Mouse (Mus musculus): ENCODE measurements at regions not wholly inside any gene's neighbourhood (a gene's known extent, or its start where the extent isn't known, plus 50 kb on each side); places are given as distances from the start of the nearest gene placed in this dataset.

DNA sequence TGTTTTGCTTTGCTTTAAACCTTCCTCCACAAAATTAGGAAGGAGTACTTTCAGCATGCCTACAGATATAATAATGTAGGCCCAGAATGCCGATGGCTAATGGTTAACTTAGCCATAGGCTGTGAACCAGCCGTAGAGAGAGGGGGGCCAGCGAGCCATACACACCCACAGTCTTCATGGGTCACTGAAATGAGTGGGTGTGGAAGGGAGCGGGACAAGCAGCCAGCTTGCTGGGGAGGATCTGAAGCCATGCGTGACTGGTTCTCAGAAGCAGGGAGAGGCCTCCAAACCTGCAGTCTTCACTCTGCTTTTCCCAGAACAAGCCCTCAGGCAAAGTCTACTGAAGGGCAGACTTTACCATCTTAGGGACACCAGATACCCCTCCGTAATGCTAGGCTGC is 50.8 kb upstream of the Ptpn13 start:
- H3K4me3 ChIP-seq (replicated peaks; ENCODE audit: extremely low read depth, low read depth, low read length) = no peak overlapping the region
- TF ChIP-seq POLR2A (IDR thresholded peaks at IDR 0.05; ENCODE audit: borderline replicate concordance, extremely low read depth, low read depth, low read length) (no peak), CTCF (IDR thresholded peaks at IDR 0.05; ENCODE audit: insufficient read depth, low read length) (no peak)
- peaks cover 5% of the 10 kb centered on the region for H3K4me1 ChIP-seq (ENCODE audit: control insufficient read depth, insufficient read depth, low read length)
- WGBS = 86% methylated on average over 6 of the region's 6 CpGs
- DNase-seq = no peak

DNA sequence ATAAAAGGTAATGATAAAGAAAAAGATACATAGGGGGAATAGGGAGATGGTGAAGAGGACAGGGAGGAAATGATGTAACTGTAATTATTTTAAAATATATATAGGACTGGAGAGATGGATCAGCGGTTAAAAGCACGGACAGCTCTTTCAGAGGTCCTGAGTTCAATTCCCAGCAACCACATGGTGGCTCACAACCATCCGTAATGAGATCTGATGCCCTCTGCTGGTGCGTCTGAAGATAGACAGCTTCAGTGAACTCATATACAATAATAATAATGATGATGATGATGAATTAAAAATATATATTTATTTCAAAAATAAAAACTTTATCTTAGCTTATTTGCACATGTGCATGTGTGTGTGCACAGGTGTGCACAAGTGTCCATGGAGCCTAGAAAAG is 51.9 kb upstream of the Ptpn13 start:
- no peak for DNase-seq
- no peak overlapping the region for H3K4me3 ChIP-seq (replicated peaks; ENCODE audit: extremely low read depth, low read depth, low read length)
- TF ChIP-seq POLR2A (IDR thresholded peaks at IDR 0.05; ENCODE audit: borderline replicate concordance, extremely low read depth, low read depth, low read length) (no peak), CTCF (IDR thresholded peaks at IDR 0.05; ENCODE audit: insufficient read depth, low read length) (no peak)
- WGBS = 92% methylated on average over 4 of the region's 4 CpGs
- H3K4me1 ChIP-seq (ENCODE audit: control insufficient read depth, insufficient read depth, low read length) = peaks cover 3% of the 10 kb centered on the region

DNA sequence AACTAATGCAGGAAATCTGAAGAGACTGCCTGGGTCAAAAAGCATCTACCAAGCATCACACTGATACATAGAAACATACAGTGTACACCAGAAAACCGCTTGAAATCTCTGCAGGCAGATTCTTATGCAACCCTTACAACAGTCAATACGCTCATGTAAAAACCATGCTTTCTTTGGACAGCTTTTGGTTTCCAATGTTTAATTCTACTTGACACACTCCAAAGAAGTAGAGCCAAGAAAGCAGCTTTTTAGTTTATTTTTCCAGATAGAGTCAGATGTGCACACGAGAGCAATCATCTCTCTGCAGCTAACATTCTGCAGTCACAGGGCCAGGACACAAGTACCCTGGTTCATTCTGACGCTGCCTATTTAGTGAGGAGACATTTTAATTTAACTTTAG is 54.5 kb upstream of the Ptpn13 start:
- DNase-seq = no peak
- WGBS = 44% methylated on average over 4 of the region's 4 CpGs
- H3K4me1 ChIP-seq (ENCODE audit: control insufficient read depth, insufficient read depth, low read length) = peaks cover 3% of the 10 kb centered on the region
- TF ChIP-seq POLR2A (IDR thresholded peaks at IDR 0.05; ENCODE audit: borderline replicate concordance, extremely low read depth, low read depth, low read length) (no peak), CTCF (IDR thresholded peaks at IDR 0.05; ENCODE audit: insufficient read depth, low read length) (no peak)
- H3K4me3 ChIP-seq (replicated peaks; ENCODE audit: extremely low read depth, low read depth, low read length) = no peak overlapping the region

DNA sequence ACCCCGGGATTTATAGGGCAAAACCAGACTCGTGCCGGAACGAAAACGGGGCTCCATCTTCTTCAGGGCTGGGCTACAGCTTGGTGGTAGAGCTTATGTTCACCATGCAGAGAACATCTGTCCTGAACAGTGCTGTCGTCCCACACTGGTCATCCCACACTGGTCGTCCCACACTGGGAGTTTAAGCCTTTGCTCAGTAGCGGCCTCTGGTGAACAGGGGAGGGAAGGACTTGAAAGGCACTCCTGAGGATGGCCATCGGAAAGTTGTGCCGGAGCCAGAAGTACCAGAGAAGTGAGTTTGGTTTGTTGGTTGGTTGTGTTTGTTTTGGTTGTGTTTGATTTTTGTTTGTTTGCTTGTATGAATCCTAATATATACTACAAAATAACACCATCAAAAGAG is 56.0 kb upstream of the Ptpn13 start:
- TF ChIP-seq POLR2A (IDR thresholded peaks at IDR 0.05; ENCODE audit: borderline replicate concordance, extremely low read depth, low read depth, low read length) = no peak
- TF ChIP-seq CTCF (IDR thresholded peaks at IDR 0.05; ENCODE audit: insufficient read depth, low read length) = peak; percentile 43; the same call in 1 of the 2 replicates
- peaks cover 3% of the 10 kb centered on the region for H3K4me1 ChIP-seq (ENCODE audit: control insufficient read depth, insufficient read depth, low read length)
- WGBS = 76% methylated on average over 10 of the region's 10 CpGs
- no peak overlapping the region for H3K4me3 ChIP-seq (replicated peaks; ENCODE audit: extremely low read depth, low read depth, low read length)
- no peak for DNase-seq

DNA sequence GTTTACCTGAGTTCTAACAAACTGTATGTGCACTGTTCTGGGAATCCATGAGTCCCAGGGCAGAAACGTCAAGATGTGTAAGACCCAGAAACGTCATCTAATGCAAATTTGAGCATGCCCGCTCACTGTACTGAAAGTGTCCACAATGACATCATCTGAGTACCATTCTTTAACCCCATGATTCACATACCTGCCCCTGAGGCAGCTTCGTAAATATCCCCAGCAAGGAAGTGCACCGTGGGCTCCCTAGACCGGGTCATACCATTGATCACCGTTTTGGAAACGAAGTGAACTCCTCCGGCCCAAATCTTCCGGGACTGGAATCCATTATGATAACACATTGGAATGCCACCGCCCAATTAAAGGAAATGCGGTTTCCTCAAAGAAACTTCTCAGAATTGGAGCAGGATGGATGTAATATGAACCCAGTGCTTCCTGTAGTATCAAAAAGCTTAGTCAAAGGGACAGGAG is 57.8 kb upstream of the Ptpn13 start:
- TF ChIP-seq POLR2A (IDR thresholded peaks at IDR 0.05; ENCODE audit: borderline replicate concordance, extremely low read depth, low read depth, low read length) (no peak), CTCF (IDR thresholded peaks at IDR 0.05; ENCODE audit: insufficient read depth, low read length) (no peak)
- peaks cover 3% of the 10 kb centered on the region for H3K4me1 ChIP-seq (ENCODE audit: control insufficient read depth, insufficient read depth, low read length)
- DNase-seq = no peak
- H3K4me3 ChIP-seq (replicated peaks; ENCODE audit: extremely low read depth, low read depth, low read length) = no peak overlapping the region
- 32% methylated on average over 12 of the region's 12 CpGs for WGBS

DNA sequence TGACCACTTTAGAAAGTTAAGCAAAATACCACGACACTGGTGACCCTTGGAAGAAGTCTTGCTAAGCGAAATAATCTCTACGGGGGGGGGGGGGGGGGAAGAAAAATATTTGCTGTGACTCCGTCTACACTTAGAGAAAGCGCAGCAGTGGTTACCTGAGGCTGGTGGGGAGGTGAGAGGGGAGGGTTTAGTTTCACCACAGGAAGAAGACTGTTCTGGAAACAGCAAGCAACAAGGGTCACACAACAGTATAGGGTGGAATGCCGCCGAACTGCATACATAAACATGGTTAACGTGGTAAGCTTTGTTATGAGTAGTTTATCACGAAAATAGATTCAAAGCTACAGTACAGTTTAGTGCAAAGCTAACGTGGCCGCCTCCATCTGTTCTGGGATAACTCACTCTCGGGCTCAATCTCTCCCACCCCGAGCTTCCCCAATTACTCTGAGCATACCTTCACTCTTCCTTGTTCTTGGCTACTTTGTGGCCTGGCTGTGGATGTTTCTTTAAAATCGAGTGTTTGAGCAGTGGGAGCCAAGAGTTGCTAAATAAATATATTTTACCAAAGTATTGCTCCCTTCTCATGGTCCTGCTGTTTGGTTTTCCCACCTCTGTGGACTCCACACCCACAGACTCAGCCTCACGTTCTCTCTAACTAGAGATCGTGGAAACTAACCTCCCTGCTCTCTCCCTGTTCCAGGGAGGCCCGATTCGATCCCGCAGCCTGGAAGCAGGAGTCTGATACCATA is 59.1 kb upstream of the Ptpn13 start:
- no peak for DNase-seq
- Histone ChIP-seq H3K4me3 (replicated peaks; ENCODE audit: extremely low read depth, low read depth, low read length) (peak overlapping the region; percentile 15), H3K4me1 (ENCODE audit: control insufficient read depth, insufficient read depth, low read length) (peaks cover 3% of the 10 kb centered on the region)
- WGBS = 64% methylated on average over 19 of the region's 19 CpGs
- no peak for TF ChIP-seq CTCF (IDR thresholded peaks at IDR 0.05; ENCODE audit: insufficient read depth, low read length)
- no peak for TF ChIP-seq POLR2A (IDR thresholded peaks at IDR 0.05; ENCODE audit: borderline replicate concordance, extremely low read depth, low read depth, low read length)

DNA sequence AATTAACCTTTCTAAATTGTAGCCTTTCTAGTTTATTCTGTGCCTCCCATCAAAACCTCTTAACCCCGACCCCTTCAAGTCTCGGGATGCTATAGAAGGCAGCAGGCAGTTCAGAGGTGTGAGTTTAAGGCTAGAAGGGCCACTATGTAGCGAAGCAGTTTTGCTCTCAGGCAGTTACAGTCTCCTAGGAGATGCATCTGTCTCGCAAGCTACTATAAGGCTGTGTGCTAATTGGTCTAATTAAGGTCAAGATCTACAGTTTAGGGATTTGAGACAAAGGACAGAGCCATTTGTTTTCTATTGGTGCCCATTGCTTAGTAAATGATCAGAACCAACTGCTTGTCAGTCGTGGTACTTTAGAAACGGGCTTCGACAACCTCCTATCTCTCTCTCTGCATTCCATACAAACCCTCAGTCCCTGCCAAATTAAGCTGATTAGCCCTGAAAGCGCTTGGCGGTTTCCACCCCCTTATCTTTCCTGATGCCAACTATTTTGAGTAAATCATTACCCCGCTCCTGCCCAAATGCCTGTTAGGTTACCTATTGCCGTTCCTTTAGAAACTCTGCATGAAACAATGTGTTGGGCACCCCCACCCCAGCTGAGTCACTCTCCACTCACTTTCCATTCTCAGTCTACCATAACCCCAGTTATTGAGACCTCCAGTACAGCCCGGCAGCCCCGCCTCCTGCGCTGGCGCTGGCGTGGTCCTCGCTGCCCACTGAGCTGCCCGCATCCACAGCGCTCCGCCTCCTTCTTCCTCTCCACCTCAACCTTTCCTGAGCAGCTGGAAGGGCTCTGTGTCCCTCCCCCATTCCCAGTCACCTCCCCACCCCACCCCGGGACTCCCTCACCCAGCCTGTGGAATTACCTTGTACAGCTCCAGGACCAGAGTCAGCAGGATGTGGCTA is 59.9 kb upstream of the Ptpn13 start:
- no peak overlapping the region for H3K4me3 ChIP-seq (replicated peaks; ENCODE audit: extremely low read depth, low read depth, low read length)
- H3K4me1 ChIP-seq (ENCODE audit: control insufficient read depth, insufficient read depth, low read length) = peaks cover 9% of the 10 kb centered on the region
- DNase-seq = peak; percentile 62
- TF ChIP-seq POLR2A (IDR thresholded peaks at IDR 0.05; ENCODE audit: borderline replicate concordance, extremely low read depth, low read depth, low read length) (no peak), CTCF (IDR thresholded peaks at IDR 0.05; ENCODE audit: insufficient read depth, low read length) (no peak)
- WGBS = 65% methylated on average over 21 of the region's 21 CpGs

DNA sequence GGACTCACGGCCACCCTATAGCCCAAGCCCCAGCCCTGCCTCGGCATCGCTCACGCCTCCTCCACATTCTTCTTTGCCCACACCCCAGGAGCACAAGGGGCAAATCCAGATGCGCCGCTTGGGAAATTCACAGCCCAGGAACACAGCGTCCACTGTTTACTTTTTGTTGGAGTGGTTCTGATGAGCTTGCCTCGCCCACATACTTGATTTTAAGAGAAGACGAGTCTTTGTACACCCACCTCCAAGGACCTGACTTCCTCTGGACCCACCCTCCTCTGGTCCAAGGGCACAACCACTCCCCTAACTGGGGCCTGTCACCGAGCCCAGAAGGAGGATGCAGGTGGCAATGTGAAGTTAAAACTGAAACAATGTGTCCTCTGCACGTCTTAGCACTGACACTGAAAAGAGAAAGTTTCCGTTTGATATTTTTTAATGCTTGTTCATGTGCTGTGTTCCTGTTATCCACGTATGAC is 64.2 kb upstream of the Ptpn13 start:
- DNase-seq = peak; percentile 43
- H3K4me1 ChIP-seq (ENCODE audit: control insufficient read depth, insufficient read depth, low read length) = peaks cover 6% of the 10 kb centered on the region; the same call in 1 of the 2 replicates
- WGBS = 40% methylated on average over 13 of the region's 13 CpGs
- no peak overlapping the region for H3K4me3 ChIP-seq (replicated peaks; ENCODE audit: extremely low read depth, low read depth, low read length)
- no peak for TF ChIP-seq POLR2A (IDR thresholded peaks at IDR 0.05; ENCODE audit: borderline replicate concordance, extremely low read depth, low read depth, low read length)
- TF ChIP-seq CTCF (IDR thresholded peaks at IDR 0.05; ENCODE audit: insufficient read depth, low read length) = no peak

DNA sequence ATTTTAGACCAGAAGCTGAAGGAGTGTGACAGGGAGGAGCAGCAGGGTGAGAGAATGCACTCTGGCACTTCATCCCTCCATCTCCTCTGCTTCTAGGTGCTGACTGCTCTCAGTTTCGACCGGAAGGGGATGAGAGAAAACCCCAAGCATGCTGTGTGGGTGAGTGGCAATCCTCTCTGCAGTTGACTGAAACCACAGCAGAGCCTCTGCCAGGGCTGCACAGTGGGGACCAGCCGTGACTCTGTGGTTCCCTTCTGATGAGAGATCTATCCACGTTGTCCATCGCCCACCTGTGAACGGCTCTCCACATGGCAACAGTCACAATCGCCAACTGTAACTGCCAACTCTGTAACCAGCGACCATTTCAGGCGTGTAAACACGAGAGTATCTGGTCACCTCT is 64.6 kb upstream of the Ptpn13 start:
- Histone ChIP-seq H3K4me3 (replicated peaks; ENCODE audit: extremely low read depth, low read depth, low read length) (no peak overlapping the region), H3K4me1 (ENCODE audit: control insufficient read depth, insufficient read depth, low read length) (peaks cover 6% of the 10 kb centered on the region; the same call in 1 of the 2 replicates)
- 59% methylated on average over 10 of the region's 10 CpGs for WGBS
- no peak for TF ChIP-seq POLR2A (IDR thresholded peaks at IDR 0.05; ENCODE audit: borderline replicate concordance, extremely low read depth, low read depth, low read length)
- no peak for TF ChIP-seq CTCF (IDR thresholded peaks at IDR 0.05; ENCODE audit: insufficient read depth, low read length)
- DNase-seq = no peak
